In genomic region chr2:21030650-21031049, GRCm38 (mm10) we compare ENCODE assay signal across 18 mouse cellular contexts.
A peak's percentile ranks its signal among the peaks of the same experiment; 100 is the strongest.
DNase-seq lines count a peak whose midpoint lies in the region; TF ChIP-seq lines count a peak whose summit lies in the region.
"Had no signal": no experiment of that assay in that cellular context is flagged by ENCODE, and none has a peak within 500 bp of the region (broad histone marks: within the 10 kb centered on the region; RNA-seq: fewer than 3 reads in every experiment).

No protein-coding gene starts in this region.

- no peak overlapping the region for H3K27ac ChIP-seq in cerebellum, adult 2 months (ENCODE audit: insufficient read depth, low read length)
- H3K27ac ChIP-seq: embryonic facial prominence, embryonic 12.5 days; heart, embryonic 13.5 days; hindbrain, embryonic 15.5 days had no signal

- TF ChIP-seq POLR2A in cerebellum, adult 2 months (IDR thresholded peaks at IDR 0.05; ENCODE audit: borderline replicate concordance, insufficient read depth, low read length) = no peak

- H3K4me3 ChIP-seq in cerebellum, adult 2 months (replicated peaks; ENCODE audit: insufficient read depth, low read depth, low read length) = no peak overlapping the region
- H3K4me3 ChIP-seq: embryonic facial prominence, embryonic 12.5 days; heart, embryonic 13.5 days; hindbrain, embryonic 15.5 days had no signal

- no peak for TF ChIP-seq CTCF in cerebellum, adult 2 months (IDR thresholded peaks at IDR 0.05; ENCODE audit: borderline replicate concordance, insufficient read depth, low read depth, low read length)

- peak; percentile 84 for DNase-seq in heart, adult 11 months
- DNase-seq in heart, adult 9 months (ENCODE audit: low spot score in 2 of 2) = no peak
- DNase-seq in Muller cell, postnatal 12 days (ENCODE audit: inconsistent ontology term) = peak; percentile 70
- peak; percentile 61 for DNase-seq in ZHBTc4 (ENCODE audit: low read depth, low spot score)
- peak; percentile 31 for DNase-seq in forelimb bud, embryonic 11.5 days (ENCODE audit: low read depth, low spot score)
- DNase-seq in frontal cortex, postnatal 10 days (ENCODE audit: low spot score in 2 of 2) = no peak
- no peak for DNase-seq in cerebellum, adult 11 months
- DNase-seq in cerebellum, adult 2 months = no peak
- DNase-seq: adrenal gland, postnatal 10 days; cerebellum, adult 11-12 months; cerebellum, adult 9-11 months; cerebellum, postnatal 36 days; gastrocnemius, postnatal 14 days; heart, postnatal 36 days; kidney, adult 2 months had no signal

- no peaks in the 10 kb centered on the region for H3K27me3 ChIP-seq in cerebellum, adult 2 months (ENCODE audit: control insufficient read depth, insufficient read depth, low read length)
- H3K27me3 ChIP-seq: embryonic facial prominence, embryonic 12.5 days; heart, embryonic 13.5 days; hindbrain, embryonic 15.5 days had no signal

- no peaks in the 10 kb centered on the region for H3K4me1 ChIP-seq in cerebellum, adult 2 months (ENCODE audit: control insufficient read depth, insufficient read depth, low read length)
- H3K4me1 ChIP-seq: embryonic facial prominence, embryonic 12.5 days; hindbrain, embryonic 15.5 days had no signal

- 85% methylated on average over 4 of the region's 4 CpGs for WGBS in cerebellum, adult 2 months

Comparison
In these comparisons a context has a peak if more than half of its experiments do, and no peak if none do; other contexts are left out.
1. DNase-seq: peak in heart, adult 11 months (single experiment), Muller cell, postnatal 12 days (single experiment), ZHBTc4 (single experiment) and forelimb bud, embryonic 11.5 days (single experiment); none in heart, adult 9 months (0 of 2), frontal cortex, postnatal 10 days (0 of 2), cerebellum, adult 11 months (single experiment) and cerebellum, adult 2 months (0 of 2).